ENCODE assay signal across 8 mouse cellular contexts in the genomic region with DNA sequence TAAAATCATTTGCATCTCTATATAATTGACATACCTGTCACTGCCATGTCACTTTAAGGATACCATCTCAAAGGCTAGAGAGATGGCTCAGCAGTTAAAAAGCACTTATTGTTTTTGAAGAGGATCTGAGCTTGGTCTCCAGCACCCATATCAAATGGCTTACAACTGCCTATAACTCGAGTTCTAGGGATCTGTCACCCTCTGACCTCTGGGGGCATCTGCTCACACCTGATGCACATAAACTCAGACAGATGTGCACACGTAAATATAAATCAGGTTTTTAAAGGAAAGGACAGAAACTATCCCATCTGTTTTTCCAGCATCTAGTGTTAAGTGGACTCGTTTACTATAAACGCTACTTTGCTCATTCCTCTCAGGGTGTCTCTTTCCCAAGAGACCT. TPM values are rescaled to one million over a fixed set of nuclear protein-coding genes. Genes with fewer than 3 reads are reported as not detected.
DNase-seq lines count a peak whose midpoint lies in the region; ATAC-seq and TF ChIP-seq lines count a peak whose summit lies in the region.

No protein-coding gene starts in this region.

- peaks cover 15% of the 10 kb centered on the region for H3K4me1 ChIP-seq in kidney, embryonic 14.5 days (ENCODE audit: control insufficient read depth, insufficient read depth, low read length)
- peaks cover 24% of the 10 kb centered on the region for H3K4me1 ChIP-seq in G1E (ENCODE audit: insufficient read depth, low read depth, low read length)
- H3K4me1 ChIP-seq in heart, postnatal 0 days (ENCODE audit: control insufficient read depth, insufficient read depth) = peaks cover 20% of the 10 kb centered on the region
- H3K4me1 ChIP-seq in midbrain, embryonic 11.5 days (ENCODE audit: control insufficient read depth, insufficient read depth, low read length) = peaks cover 15% of the 10 kb centered on the region; the same call in 1 of the 2 replicates

- DNase-seq in kidney, postnatal 4 days = no peak
- DNase-seq in G1E (ENCODE audit: low spot score) = no peak
- no peak for DNase-seq in heart, postnatal 0 days (ENCODE audit: low spot score)
- DNase-seq in midbrain, embryonic 11.5 days (ENCODE audit: low spot score, missing footprints) = no peak
- no peak for DNase-seq in left cerebral cortex, adult 9 months (ENCODE audit: low spot score in 2 of 2)
- DNase-seq in gastrocnemius, adult 18-20 months (ENCODE audit: low spot score) = no peak

- H3K9ac ChIP-seq in kidney, embryonic 14.5 days (ENCODE audit: low read depth, low read length) = peak overlapping the region; percentile 89
- H3K9ac ChIP-seq in heart, postnatal 0 days (replicated peaks; ENCODE audit: low read depth, low read length) = no peak overlapping the region
- peak overlapping the region; percentile 93 for H3K9ac ChIP-seq in midbrain, embryonic 11.5 days (ENCODE audit: low read length)

- H3K4me2 ChIP-seq in kidney, embryonic 14.5 days (replicated peaks; ENCODE audit: low read depth, low read length) = peak overlapping the region; percentile 69
- H3K4me2 ChIP-seq in heart, postnatal 0 days (ENCODE audit: low read depth, low read length) = peak overlapping the region; percentile 96
- H3K4me2 ChIP-seq in midbrain, embryonic 11.5 days = peak overlapping the region; percentile 74

- H3K27ac ChIP-seq in kidney, embryonic 14.5 days (ENCODE audit: low read depth, low read length) = peak overlapping the region; percentile 97
- peak overlapping the region; percentile 88; the same call in 1 of the 2 replicates for H3K27ac ChIP-seq in heart, postnatal 0 days (ENCODE audit: low read depth)
- no peak overlapping the region for H3K27ac ChIP-seq in midbrain, embryonic 11.5 days (ENCODE audit: low read depth, low read length)

- peak overlapping the region; percentile 99 for H3K4me3 ChIP-seq in kidney, embryonic 14.5 days (ENCODE audit: low read length)
- peak overlapping the region; percentile 83 for H3K4me3 ChIP-seq in G1E (ENCODE audit: low read depth, low read length)
- H3K4me3 ChIP-seq in heart, postnatal 0 days (ENCODE audit: low read depth, low read length) = peak overlapping the region; percentile 90
- H3K4me3 ChIP-seq in midbrain, embryonic 11.5 days (ENCODE audit: low read depth, low read length) = peak overlapping the region; percentile 93

- H3K9me3 ChIP-seq in kidney, embryonic 14.5 days (ENCODE audit: control insufficient read depth, low read length) = peaks cover 5% of the 10 kb centered on the region; the same call in 1 of the 2 replicates
- H3K9me3 ChIP-seq in G1E (replicated peaks) = 0 out of 2 replicates have a peak, but pooled peaks cover 3% of the 10 kb centered on the region
- H3K9me3 ChIP-seq in heart, postnatal 0 days (replicated peaks; ENCODE audit: control insufficient read depth, low read length) = no peaks in the 10 kb centered on the region
- no peaks in the 10 kb centered on the region for H3K9me3 ChIP-seq in midbrain, embryonic 11.5 days (ENCODE audit: control insufficient read depth, low read length)

- no peak for ATAC-seq in kidney, embryonic 14.5 days (ENCODE audit: low FRiP score, low TSS enrichment)
- ATAC-seq in G1E (ENCODE audit: extremely low read depth, insufficient number of reproducible peaks, low FRiP score, poor library complexity, severe bottlenecking) = no peak
- no peak for ATAC-seq in heart, postnatal 0 days (ENCODE audit: insufficient read depth, low read depth)
- ATAC-seq in midbrain, embryonic 11.5 days (ENCODE audit: low FRiP score) = no peak
- no peak for ATAC-seq in granulocyte monocyte progenitor cell, adult 5-6 weeks (replicated peaks; ENCODE audit: poor library complexity, severe bottlenecking)

- H3K36me3 ChIP-seq in kidney, embryonic 14.5 days (ENCODE audit: control insufficient read depth, insufficient read depth, low read length) = peaks cover 3% of the 10 kb centered on the region; the same call in 1 of the 2 replicates
- H3K36me3 ChIP-seq in G1E (replicated peaks) = peaks cover 21% of the 10 kb centered on the region
- H3K36me3 ChIP-seq in heart, postnatal 0 days (replicated peaks; ENCODE audit: control insufficient read depth, insufficient read depth, low read length) = 0 out of 2 replicates have a peak, but pooled peaks cover under 1% of the 10 kb centered on the region
- no peaks in the 10 kb centered on the region for H3K36me3 ChIP-seq in midbrain, embryonic 11.5 days (ENCODE audit: control insufficient read depth, insufficient read depth, low read length)

- 9% methylated on average over 4 of the region's 4 CpGs for WGBS in kidney, embryonic 14.5 days
- WGBS in heart, postnatal 0 days = 10% methylated on average over 4 of the region's 4 CpGs
- WGBS in midbrain, embryonic 11.5 days = 14% methylated on average over 4 of the region's 4 CpGs

- no peak for TF ChIP-seq EP300 in heart, postnatal 0 days (IDR thresholded peaks at IDR 0.05; ENCODE audit: low read depth)

- TF ChIP-seq CTCF in G1E (IDR thresholded peaks at IDR 0.05; ENCODE audit: low read depth, low read length) = no peak
- TF ChIP-seq CTCF in heart, postnatal 0 days (IDR thresholded peaks at IDR 0.05; ENCODE audit: low read depth) = no peak

- no peaks in the 10 kb centered on the region for H3K27me3 ChIP-seq in kidney, embryonic 14.5 days (ENCODE audit: control insufficient read depth, insufficient read depth, low read length)
- H3K27me3 ChIP-seq in G1E (ENCODE audit: insufficient read depth, low read length) = no peaks in the 10 kb centered on the region
- H3K27me3 ChIP-seq in heart, postnatal 0 days (ENCODE audit: control insufficient read depth, insufficient read depth, low read length) = no peaks in the 10 kb centered on the region
- no peaks in the 10 kb centered on the region for H3K27me3 ChIP-seq in midbrain, embryonic 11.5 days (ENCODE audit: control insufficient read depth, insufficient read depth, low read length)

RNA-seq across cellular contexts. Expression of gene Cct6b, which starts 0.9 kb away (rescaled TPM):
- polyA plus RNA-seq in kidney, embryonic 14.5 days (2014; fragmentation: Nextera tagmentation; extraction: Ambion mirVana) = 0.21 and 0.31 TPM in 2 replicates
- 0.53 and 3.5 TPM in 2 replicates for total RNA-seq in G1E (2014; fragmentation: Nextera tagmentation)
- total RNA-seq in G1E (2017) = 0.17 and 0.44 TPM in 2 replicates
- polyA plus RNA-seq in G1E (2012) = 0.29 and 0.30 TPM in 2 replicates
- not detected in 2 replicates for total RNA-seq in heart, postnatal 0 days (2014; rRNA removed; ENCODE audit: low replicate concordance)
- 0.25 and 0.32 TPM in 2 replicates for polyA plus RNA-seq in heart, postnatal 0 days (2015; fragmentation: Nextera tagmentation; extraction: Ambion mirVana)
- 0.16 and 0.52 TPM in 2 replicates for polyA plus RNA-seq in midbrain, embryonic 11.5 days (2014; fragmentation: Nextera tagmentation; extraction: Ambion mirVana)
- under 1 TPM in 1 of 2 experiments, not detected in 1; 0.36 TPM for total RNA-seq in gastrocnemius, adult 18-20 months (2021)
- 0.19 and 0.88 TPM in 2 replicates for total RNA-seq in granulocyte monocyte progenitor cell, adult 5-6 weeks (2014; fragmentation: Nextera tagmentation)
- 0.34 TPM in 1 of 2 replicates, not detected in the other for total RNA-seq in granulocyte monocyte progenitor cell, adult 5-6 weeks (2017)

RNA-seq across cellular contexts. Expression of gene Zfp830, which starts 0.9 kb away (rescaled TPM):
- polyA plus RNA-seq in kidney, embryonic 14.5 days (2014; fragmentation: Nextera tagmentation; extraction: Ambion mirVana) = 33.6 and 38.3 TPM in 2 replicates
- 22.3 and 25.1 TPM in 2 replicates for total RNA-seq in G1E (2014; fragmentation: Nextera tagmentation)
- 43.6 and 49.1 TPM in 2 replicates for total RNA-seq in G1E (2017)
- 21.2 and 22.2 TPM in 2 replicates for polyA plus RNA-seq in G1E (2012)
- total RNA-seq in heart, postnatal 0 days (2014; rRNA removed; ENCODE audit: low replicate concordance) = 4.1 and 11.4 TPM in 2 replicates
- 21.7 and 23.9 TPM in 2 replicates for polyA plus RNA-seq in heart, postnatal 0 days (2015; fragmentation: Nextera tagmentation; extraction: Ambion mirVana)
- 35.1 and 38.5 TPM in 2 replicates for polyA plus RNA-seq in midbrain, embryonic 11.5 days (2014; fragmentation: Nextera tagmentation; extraction: Ambion mirVana)
- total RNA-seq in gastrocnemius, adult 18-20 months (2021) = 10 to 100 TPM; 15.2 to 16.3 TPM
- total RNA-seq in granulocyte monocyte progenitor cell, adult 5-6 weeks (2014; fragmentation: Nextera tagmentation) = 13.9 and 15.2 TPM in 2 replicates
- 44.3 and 46.4 TPM in 2 replicates for total RNA-seq in granulocyte monocyte progenitor cell, adult 5-6 weeks (2017)

RNA-seq across cellular contexts. Expression of gene Lig3, which starts 17.6 kb away (rescaled TPM):
- 21.9 and 40.4 TPM in 2 replicates for polyA plus RNA-seq in kidney, embryonic 14.5 days (2014; fragmentation: Nextera tagmentation; extraction: Ambion mirVana)
- 43.0 and 50.2 TPM in 2 replicates for total RNA-seq in G1E (2014; fragmentation: Nextera tagmentation)
- total RNA-seq in G1E (2017) = 33.1 and 34.6 TPM in 2 replicates
- polyA plus RNA-seq in G1E (2012) = 60.5 and 71.8 TPM in 2 replicates
- total RNA-seq in heart, postnatal 0 days (2014; rRNA removed; ENCODE audit: low replicate concordance) = 24.7 and 34.8 TPM in 2 replicates
- 11.3 and 12.1 TPM in 2 replicates for polyA plus RNA-seq in heart, postnatal 0 days (2015; fragmentation: Nextera tagmentation; extraction: Ambion mirVana)
- 48.2 and 52.6 TPM in 2 replicates for polyA plus RNA-seq in midbrain, embryonic 11.5 days (2014; fragmentation: Nextera tagmentation; extraction: Ambion mirVana)
- total RNA-seq in gastrocnemius, adult 18-20 months (2021) = 10 to 100 TPM; 17.0 to 17.1 TPM
- total RNA-seq in granulocyte monocyte progenitor cell, adult 5-6 weeks (2014; fragmentation: Nextera tagmentation) = 41.2 and 42.0 TPM in 2 replicates
- total RNA-seq in granulocyte monocyte progenitor cell, adult 5-6 weeks (2017) = 36.5 and 57.2 TPM in 2 replicates
